Mouse (Mus musculus): ENCODE data around the gene Itgam. TPM values are rescaled to one million over a fixed set of nuclear protein-coding genes. Genes with fewer than 3 reads are reported as not detected.

Gene Itgam
- polyA plus RNA-seq, 1 experiment from 2014 or later = 0.42 TPM

DNA sequence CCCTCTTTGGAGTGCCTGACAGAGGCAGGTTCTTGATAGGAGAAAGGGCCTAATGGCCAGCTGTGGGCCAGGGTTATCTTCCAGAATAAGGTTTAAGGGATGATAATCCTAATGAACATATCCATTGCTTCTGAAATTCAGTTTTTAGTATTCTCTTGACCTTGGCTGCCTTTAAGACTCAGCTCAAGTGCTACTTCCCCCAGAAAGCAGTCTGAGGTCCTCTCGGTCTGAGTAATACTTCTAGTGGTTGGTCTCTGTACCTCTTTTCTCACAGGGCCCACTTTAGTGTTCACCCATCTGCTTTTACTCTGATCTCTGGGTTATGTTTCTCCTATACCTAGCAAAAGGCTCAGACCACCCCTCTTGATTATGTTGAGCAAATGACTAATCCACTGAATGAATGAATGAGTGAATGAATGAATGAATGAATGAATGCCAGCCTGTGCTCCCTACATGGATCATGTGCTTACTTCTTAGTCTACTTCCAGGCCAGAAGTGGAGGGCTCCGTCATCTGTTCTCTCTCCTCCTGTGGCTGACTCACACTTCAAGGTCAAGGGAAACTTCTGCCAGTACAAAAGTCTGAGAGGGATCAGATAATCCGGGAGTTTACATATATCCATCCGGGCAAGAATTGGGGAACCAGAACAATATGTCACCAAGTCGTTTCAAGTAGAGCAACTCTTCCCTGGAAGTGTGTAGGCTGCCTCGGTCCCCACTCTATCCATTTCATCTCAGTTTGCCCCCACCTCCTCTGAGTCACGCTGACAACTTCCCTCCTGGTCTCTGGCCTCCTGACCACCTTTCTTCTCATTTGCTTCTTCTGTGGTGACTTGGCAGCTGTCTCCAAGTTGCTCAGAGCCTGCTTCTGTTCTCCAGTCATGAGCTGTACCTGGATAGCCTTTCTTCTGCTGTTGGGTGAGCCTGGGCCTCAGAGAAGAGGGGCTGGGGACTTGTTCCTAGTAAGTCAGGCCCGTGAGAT, 66.6 kb downstream of the Itgam start, which contains the start of gene Itgax:
TSS of gene Itgax (plus strand) at position 807 of the 980 bp plus-strand sequence.
- no peaks in the 10 kb centered on the region for H3K9me3 ChIP-seq (ENCODE audit: control insufficient read depth, low read length)
- no peak within 1 kb of the TSS for H3K4me2 ChIP-seq (replicated peaks; ENCODE audit: low read depth, low read length)
- H3K4me3 ChIP-seq (ENCODE audit: low read depth, low read length) = no peak within 1 kb of the TSS
- H3K36me3 ChIP-seq (ENCODE audit: control insufficient read depth, insufficient read depth, low read length) = no peaks in the 10 kb centered on the region
- H3K27me3 ChIP-seq (ENCODE audit: control insufficient read depth, insufficient read depth, low read length) = no peaks in the 10 kb centered on the region
- no peaks in the 10 kb centered on the region for H3K4me1 ChIP-seq (replicated peaks; ENCODE audit: control insufficient read depth, insufficient read depth, low read length)
- WGBS = 87% methylated on average over 8 of the region's 8 CpGs
- H3K27ac ChIP-seq (ENCODE audit: low read depth, low read length) = no peak within 1 kb of the TSS
- ATAC-seq (ENCODE audit: low FRiP score) (no peak), DNase-seq (ENCODE audit: low spot score) (no peak)
- H3K9ac ChIP-seq (ENCODE audit: low read depth, low read length) = no peak within 1 kb of the TSS

DNA sequence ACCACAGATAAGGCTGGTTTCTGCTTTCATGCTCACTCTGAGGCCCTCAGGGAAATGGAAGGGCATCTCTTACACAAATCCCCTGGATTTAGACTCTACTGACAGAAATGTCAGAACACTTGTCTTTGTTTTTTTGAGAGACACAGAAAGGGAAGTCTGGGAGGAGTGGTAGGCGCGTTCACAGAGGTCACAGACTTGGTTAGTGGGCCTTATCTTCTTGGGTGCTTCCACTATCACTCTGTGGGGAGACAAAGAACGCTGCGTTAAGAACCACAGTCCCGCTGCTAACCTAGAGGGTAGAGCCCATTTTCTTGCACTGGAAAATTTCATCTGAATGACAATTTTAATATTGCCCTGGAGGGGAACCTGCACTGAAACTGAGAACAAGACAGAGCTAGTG, 69.7 kb downstream of the Itgam start:
- no peak overlapping the region for H3K4me2 ChIP-seq (replicated peaks; ENCODE audit: low read depth, low read length)
- H3K27me3 ChIP-seq (ENCODE audit: control insufficient read depth, insufficient read depth, low read length) = no peaks in the 10 kb centered on the region
- 95% methylated on average over 5 of the region's 5 CpGs for WGBS
- H3K27ac ChIP-seq (ENCODE audit: low read depth, low read length) = no peak overlapping the region
- H3K9me3 ChIP-seq (ENCODE audit: control insufficient read depth, low read length) = no peaks in the 10 kb centered on the region
- ATAC-seq (ENCODE audit: low FRiP score) (no peak), DNase-seq (ENCODE audit: low spot score) (no peak)
- H3K4me1 ChIP-seq (replicated peaks; ENCODE audit: control insufficient read depth, insufficient read depth, low read length) = no peaks in the 10 kb centered on the region
- H3K4me3 ChIP-seq (ENCODE audit: low read depth, low read length) = no peak overlapping the region
- H3K36me3 ChIP-seq (ENCODE audit: control insufficient read depth, insufficient read depth, low read length) = no peaks in the 10 kb centered on the region
- no peak overlapping the region for H3K9ac ChIP-seq (ENCODE audit: low read depth, low read length)

DNA sequence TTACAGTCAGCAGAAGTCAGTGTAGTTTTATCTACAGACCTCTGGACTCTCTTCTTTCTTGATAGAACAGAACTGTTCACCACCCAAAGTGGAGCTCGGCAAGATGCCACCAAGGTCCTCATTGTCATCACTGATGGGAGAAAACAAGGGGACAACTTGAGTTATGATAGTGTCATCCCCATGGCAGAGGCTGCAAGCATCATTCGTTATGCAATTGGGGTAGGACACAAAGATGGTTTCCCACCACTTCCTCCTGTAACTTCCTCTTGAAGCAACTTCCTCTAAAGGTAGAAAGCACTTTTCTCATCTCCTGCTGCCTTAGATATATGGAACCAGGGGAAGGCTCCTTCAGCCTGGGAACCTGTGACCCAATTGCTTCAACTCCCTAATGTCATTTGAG, 71.2 kb downstream of the Itgam start:
- WGBS = 87% methylated on average over 2 of the region's 2 CpGs

GRCm38 (mm10) chr7:128136927-128137326, 74.5 kb downstream of the Itgam start:
- WGBS = 56% methylated on average over 4 of the region's 4 CpGs
- no peak for DNase-seq (ENCODE audit: low spot score)
- H3K27ac ChIP-seq (ENCODE audit: low read depth, low read length) = no peak overlapping the region
- no peak overlapping the region for H3K4me3 ChIP-seq (ENCODE audit: low read depth, low read length)
- ATAC-seq (ENCODE audit: low FRiP score) = no peak
- H3K9ac ChIP-seq (ENCODE audit: low read depth, low read length) = no peak overlapping the region
- no peaks in the 10 kb centered on the region for H3K36me3 ChIP-seq (ENCODE audit: control insufficient read depth, insufficient read depth, low read length)
- H3K4me1 ChIP-seq (replicated peaks; ENCODE audit: control insufficient read depth, insufficient read depth, low read length) = no peaks in the 10 kb centered on the region
- no peaks in the 10 kb centered on the region for H3K27me3 ChIP-seq (ENCODE audit: control insufficient read depth, insufficient read depth, low read length)
- no peak overlapping the region for H3K4me2 ChIP-seq (replicated peaks; ENCODE audit: low read depth, low read length)
- no peaks in the 10 kb centered on the region for H3K9me3 ChIP-seq (ENCODE audit: control insufficient read depth, low read length)

More for the DNA sequence above, 71.2 kb downstream of the Itgam start:
- ATAC-seq (ENCODE audit: low FRiP score) (no peak), DNase-seq (ENCODE audit: low spot score) (no peak)
- Histone ChIP-seq H3K9me3 (ENCODE audit: control insufficient read depth, low read length) (no peaks in the 10 kb centered on the region), H3K4me1 (replicated peaks; ENCODE audit: control insufficient read depth, insufficient read depth, low read length) (no peaks in the 10 kb centered on the region), H3K9ac (ENCODE audit: low read depth, low read length) (no peak overlapping the region), H3K4me3 (ENCODE audit: low read depth, low read length) (no peak overlapping the region), H3K36me3 (ENCODE audit: control insufficient read depth, insufficient read depth, low read length) (no peaks in the 10 kb centered on the region), H3K4me2 (replicated peaks; ENCODE audit: low read depth, low read length) (no peak overlapping the region), H3K27me3 (ENCODE audit: control insufficient read depth, insufficient read depth, low read length) (no peaks in the 10 kb centered on the region), H3K27ac (ENCODE audit: low read depth, low read length) (no peak overlapping the region)

GRCm38 (mm10) chr7:128139611-128140010, 77.2 kb downstream of the Itgam start:
- no peaks in the 10 kb centered on the region for H3K4me1 ChIP-seq (replicated peaks; ENCODE audit: control insufficient read depth, insufficient read depth, low read length)
- no peaks in the 10 kb centered on the region for H3K36me3 ChIP-seq (ENCODE audit: control insufficient read depth, insufficient read depth, low read length)
- ATAC-seq (ENCODE audit: low FRiP score) (no peak), DNase-seq (ENCODE audit: low spot score) (no peak)
- no peak overlapping the region for H3K4me2 ChIP-seq (replicated peaks; ENCODE audit: low read depth, low read length)
- H3K9me3 ChIP-seq (ENCODE audit: control insufficient read depth, low read length) = no peaks in the 10 kb centered on the region
- H3K27me3 ChIP-seq (ENCODE audit: control insufficient read depth, insufficient read depth, low read length) = no peaks in the 10 kb centered on the region
- no peak overlapping the region for H3K4me3 ChIP-seq (ENCODE audit: low read depth, low read length)
- no peak overlapping the region for H3K9ac ChIP-seq (ENCODE audit: low read depth, low read length)
- WGBS = 91% methylated on average over 6 of the region's 6 CpGs
- H3K27ac ChIP-seq (ENCODE audit: low read depth, low read length) = no peak overlapping the region

DNA sequence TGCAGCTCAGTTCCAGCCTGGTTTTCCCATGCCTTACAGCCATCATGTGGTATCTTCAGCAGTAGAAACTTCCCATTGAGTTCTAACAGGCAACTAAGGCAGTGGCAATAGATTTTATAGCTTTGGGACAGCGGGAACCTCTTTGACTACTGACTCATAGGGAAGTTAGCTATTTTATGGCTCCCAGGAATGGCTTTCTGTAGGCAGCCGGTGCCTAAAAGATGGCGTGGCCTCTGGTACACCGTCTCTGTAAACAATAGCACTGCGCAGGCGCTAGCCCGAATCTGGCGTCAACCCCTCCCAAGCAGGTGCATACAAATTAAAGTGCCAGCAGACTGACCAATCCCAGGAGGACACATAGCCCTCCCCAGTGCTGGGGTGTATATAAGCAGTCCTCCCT, 88.5 kb downstream of the Itgam start:
- Histone ChIP-seq H3K4me2 (replicated peaks; ENCODE audit: low read depth, low read length) (no peak overlapping the region), H3K4me1 (replicated peaks; ENCODE audit: control insufficient read depth, insufficient read depth, low read length) (no peaks in the 10 kb centered on the region), H3K27ac (ENCODE audit: low read depth, low read length) (no peak overlapping the region), H3K27me3 (ENCODE audit: control insufficient read depth, insufficient read depth, low read length) (no peaks in the 10 kb centered on the region), H3K4me3 (ENCODE audit: low read depth, low read length) (no peak overlapping the region), H3K9ac (ENCODE audit: low read depth, low read length) (no peak overlapping the region), H3K9me3 (ENCODE audit: control insufficient read depth, low read length) (no peaks in the 10 kb centered on the region), H3K36me3 (ENCODE audit: control insufficient read depth, insufficient read depth, low read length) (no peaks in the 10 kb centered on the region)
- DNase-seq (ENCODE audit: low spot score) = no peak
- WGBS = 90% methylated on average over 8 of the region's 8 CpGs
- no peak for ATAC-seq (ENCODE audit: low FRiP score)

GRCm38 (mm10) chr7:128154076-128154475, 91.6 kb downstream of the Itgam start, which contains the start of gene Itgad:
Gene Itgad, plus strand, starts transcription at chr7:128154376.
- no peak within 1 kb of the TSS for H3K9ac ChIP-seq (ENCODE audit: low read depth, low read length)
- H3K27me3 ChIP-seq (ENCODE audit: control insufficient read depth, insufficient read depth, low read length) = no peaks in the 10 kb centered on the region
- no peak for ATAC-seq (ENCODE audit: low FRiP score)
- H3K4me2 ChIP-seq (replicated peaks; ENCODE audit: low read depth, low read length) = no peak within 1 kb of the TSS
- H3K27ac ChIP-seq (ENCODE audit: low read depth, low read length) = no peak within 1 kb of the TSS
- no peaks in the 10 kb centered on the region for H3K36me3 ChIP-seq (ENCODE audit: control insufficient read depth, insufficient read depth, low read length)
- no peak for DNase-seq (ENCODE audit: low spot score)
- 93% methylated on average over 21 of the region's 21 CpGs for WGBS
- no peak within 1 kb of the TSS for H3K4me3 ChIP-seq (ENCODE audit: low read depth, low read length)
- no peaks in the 10 kb centered on the region for H3K9me3 ChIP-seq (ENCODE audit: control insufficient read depth, low read length)
- no peaks in the 10 kb centered on the region for H3K4me1 ChIP-seq (replicated peaks; ENCODE audit: control insufficient read depth, insufficient read depth, low read length)

DNA sequence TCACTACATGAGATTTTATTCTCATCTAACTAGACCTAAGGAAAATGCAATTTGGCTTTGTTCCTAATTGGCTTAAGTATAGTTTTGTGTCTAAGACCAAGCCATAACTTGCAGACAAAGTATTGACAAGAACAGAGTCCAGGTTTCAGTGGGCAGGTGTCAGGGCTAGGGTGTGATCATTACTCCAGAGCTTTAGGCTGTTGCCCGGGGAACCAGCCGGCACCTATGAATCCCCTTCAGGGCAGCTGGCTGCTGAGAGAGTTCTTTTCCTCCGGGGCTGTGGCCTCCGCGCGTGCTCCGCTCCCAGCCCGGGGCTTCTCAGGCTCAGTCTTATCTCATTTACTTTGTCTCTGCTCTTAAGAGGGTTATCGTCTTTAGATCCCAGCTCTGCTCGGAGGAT, 92.5 kb downstream of the Itgam start:
- Histone ChIP-seq H3K4me3 (ENCODE audit: low read depth, low read length) (no peak overlapping the region), H3K9me3 (ENCODE audit: control insufficient read depth, low read length) (no peaks in the 10 kb centered on the region), H3K4me1 (replicated peaks; ENCODE audit: control insufficient read depth, insufficient read depth, low read length) (no peaks in the 10 kb centered on the region), H3K27me3 (ENCODE audit: control insufficient read depth, insufficient read depth, low read length) (no peaks in the 10 kb centered on the region), H3K4me2 (replicated peaks; ENCODE audit: low read depth, low read length) (no peak overlapping the region), H3K27ac (ENCODE audit: low read depth, low read length) (no peak overlapping the region), H3K9ac (ENCODE audit: low read depth, low read length) (no peak overlapping the region), H3K36me3 (ENCODE audit: control insufficient read depth, insufficient read depth, low read length) (no peaks in the 10 kb centered on the region)
- 78% methylated on average over 10 of the region's 10 CpGs for WGBS
- ATAC-seq (ENCODE audit: low FRiP score) (no peak), DNase-seq (ENCODE audit: low spot score) (no peak)
